Mouse (Mus musculus) erythroblast, embryonic 14.5 days (primary cell): Measurements from ENCODE around the gene 6330403K07Rik. TPM values are rescaled to one million over a fixed set of nuclear protein-coding genes. Genes with fewer than 3 reads are reported as not detected.

ENCODE experiments used
- H3K27me3 ChIP-seq: 2 replicates; pipeline ENCODE4 v1.6.1; 2012; ENCODE audit warnings: inconsistent platforms; ENCODE audit not compliant: control insufficient read depth
- H3K36me3 ChIP-seq: 2 replicates; pipeline ENCODE4 v1.6.1; 2012; ENCODE audit warnings: mild to moderate bottlenecking, inconsistent platforms; ENCODE audit not compliant: control insufficient read depth
- H3K4me1 ChIP-seq: 2 replicates; pipeline ENCODE4 v1.6.1; 2012; ENCODE audit warnings: inconsistent platforms; ENCODE audit not compliant: control insufficient read depth
- H3K4me3 ChIP-seq: replicated peaks from 2 replicates; pipeline ENCODE3; 2012; ENCODE audit warnings: moderate library complexity, mild to moderate bottlenecking, inconsistent platforms
- H3K9me3 ChIP-seq: 2 replicates; pipeline ENCODE4 v1.6.1; 2012; ENCODE audit warnings: low read length, inconsistent platforms, mixed read lengths; ENCODE audit not compliant: control insufficient read depth
- GATA1 ChIP-seq: IDR thresholded peaks from 2 replicates; pipeline ENCODE4 v1.6.1; 2012; ENCODE audit warnings: low read length, inconsistent platforms, mixed read lengths
- TAL1 ChIP-seq: IDR thresholded peaks from 3 replicates; pipeline ENCODE4 v1.6.1; 2012; ENCODE audit warnings: low read length, inconsistent platforms, mixed read lengths
- polyA plus RNA-seq: library from polyadenylated mRNA; stranded (reverse); fragments of >175 nt; gene quantifications from 2 replicates; pipeline ENCODE4 v1.2.3, GENCODE M21; 2012

6330403K07Rik gene
- polyA plus RNA-seq, 1 experiment = 0.02 TPM

GRCm38 (mm10) chr11:71003611-71004315 lies 29.6 kb downstream of the 6330403K07Rik start:
- H3K36me3 ChIP-seq = peaks cover 36% of the 10 kb centered on the region
- no peak for TF ChIP-seq GATA1
- no peak for TF ChIP-seq TAL1

GRCm38 (mm10) chr11:71001167-71001566 lies 32.1 kb downstream of the 6330403K07Rik start:
- Histone ChIP-seq H3K4me1 (peaks cover 29% of the 10 kb centered on the region), H3K36me3 (peaks cover 42% of the 10 kb centered on the region)
- TF ChIP-seq GATA1 = no peak

More at GRCm38 (mm10) chr11:71003611-71004315, 29.6 kb downstream of the 6330403K07Rik start:
- H3K4me1 ChIP-seq = peaks cover 29% of the 10 kb centered on the region
- H3K27me3 ChIP-seq = no peaks in the 10 kb centered on the region
- H3K9me3 ChIP-seq = no peaks in the 10 kb centered on the region
- peak overlapping the region; percentile 90 for H3K4me3 ChIP-seq

GRCm38 (mm10) chr11:70982557-70983228 lies 50.6 kb downstream of the 6330403K07Rik start, which contains the start of gene C1qbp:
TSS of gene C1qbp (minus strand) at chr11:70983026.
- Histone ChIP-seq H3K4me3 (peak within 1 kb of the TSS; percentile 91), H3K4me1 (peaks cover 42% of the 10 kb centered on the region), H3K36me3 (peaks cover 68% of the 10 kb centered on the region), H3K9me3 (no peaks in the 10 kb centered on the region), H3K27me3 (no peaks in the 10 kb centered on the region)
- TF ChIP-seq TAL1 = no peak
- TF ChIP-seq GATA1 = no peak

More at GRCm38 (mm10) chr11:71001167-71001566, 32.1 kb downstream of the 6330403K07Rik start:
- no peaks in the 10 kb centered on the region for H3K9me3 ChIP-seq
- no peaks in the 10 kb centered on the region for H3K27me3 ChIP-seq
- no peak overlapping the region for H3K4me3 ChIP-seq

- H3K9me3 ChIP-seq = no peaks in the 10 kb centered on the region
- TF ChIP-seq TAL1 = no peak
- TF ChIP-seq GATA1 = no peak
- no peaks in the 10 kb centered on the region for H3K27me3 ChIP-seq
- peaks cover 41% of the 10 kb centered on the region for H3K4me1 ChIP-seq
- peak overlapping the region; percentile 91 for H3K4me3 ChIP-seq
- peaks cover 68% of the 10 kb centered on the region for H3K36me3 ChIP-seq
Observed at GRCm38 (mm10) chr11:70982030-70982429, 51.3 kb downstream of the 6330403K07Rik start.

Other genes starting within 250 kb of the 6330403K07Rik start
- not detected in 2 replicates for gene Scimp, start 220.9 kb downstream of the 6330403K07Rik start, polyA plus RNA-seq
- gene Rabep1, start 188.7 kb downstream of the 6330403K07Rik start, polyA plus RNA-seq = 0.37 and 0.42 TPM in 2 replicates
- gene Nup88, start 63.5 kb downstream of the 6330403K07Rik start, polyA plus RNA-seq = 3.4 and 5.4 TPM in 2 replicates
- gene Rpain, start 63.3 kb downstream of the 6330403K07Rik start, polyA plus RNA-seq = 2.4 and 3.2 TPM in 2 replicates
- gene C1qbp, start 50.5 kb downstream of the 6330403K07Rik start, polyA plus RNA-seq = 16.1 and 18.2 TPM in 2 replicates
- 0.11 and 0.27 TPM in 2 replicates for gene Dhx33, start 29.1 kb downstream of the 6330403K07Rik start, polyA plus RNA-seq
- gene Mis12, start 13.9 kb downstream of the 6330403K07Rik start, polyA plus RNA-seq = 0.35 and 0.60 TPM in 2 replicates
- 1.4 and 3.1 TPM in 2 replicates for gene Derl2, start 13.7 kb downstream of the 6330403K07Rik start, polyA plus RNA-seq
- not detected in 2 replicates for gene Nlrp1a, start 111.2 kb upstream of the 6330403K07Rik start, polyA plus RNA-seq
- not detected in 2 replicates for gene Nlrp1b, start 197.2 kb upstream of the 6330403K07Rik start, polyA plus RNA-seq